Mouse (Mus musculus) thymus, adult 2 months (tissue): ENCODE measurements around the gene Svop.

Source experiments
- CTCF ChIP-seq: fragments of 200-500 bp; IDR thresholded peaks from 2 replicates; pipeline ENCODE4 v1.5.1; 2012; ENCODE audit warnings: mild to moderate bottlenecking, control low read depth, low read length, moderate library complexity, borderline replicate concordance; ENCODE audit not compliant: control insufficient read depth, poor library complexity, insufficient read depth; ENCODE audit errors: extremely low read depth
- POLR2A ChIP-seq: fragments of 200-500 bp; IDR thresholded peaks from 2 replicates; pipeline ENCODE4 v1.6.1; 2012; ENCODE audit warnings: mild to moderate bottlenecking, low read length, control low read depth, moderate library complexity; ENCODE audit not compliant: control insufficient read depth, poor library complexity, insufficient read depth; ENCODE audit errors: extremely low read depth

DNA sequence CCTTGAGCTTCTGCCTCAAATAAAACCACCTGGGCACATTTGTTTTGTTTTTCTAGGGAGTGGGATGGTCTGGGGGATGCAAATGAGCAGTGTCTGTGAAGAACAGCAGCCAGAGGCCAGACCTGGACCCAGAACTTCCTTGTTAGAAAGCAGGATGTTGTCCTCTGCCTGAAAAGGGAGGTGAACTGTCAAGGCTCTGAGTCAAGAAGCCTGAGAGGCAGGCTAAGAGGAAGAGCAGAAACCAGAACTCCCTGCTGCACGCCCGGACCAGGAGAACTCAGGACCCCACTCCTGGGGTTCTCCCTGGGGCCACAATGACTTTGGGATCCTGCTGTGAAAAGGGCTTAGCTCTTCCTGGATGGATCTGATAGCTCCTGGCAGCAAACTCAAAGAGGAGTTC is 105.6 kb downstream of the Svop start:
- no peak for TF ChIP-seq CTCF
- TF ChIP-seq POLR2A, result no peak
